Mouse (Mus musculus): ENCODE measurements at regions not wholly inside any gene's neighbourhood (a gene's known extent, or its start where the extent isn't known, plus 50 kb on each side); places are given as distances from the start of the nearest gene placed in this dataset.
"Not testable (repeated sequence)": the region's sequence is repeated elsewhere in the genome, so short reads cannot be mapped to it uniquely, and the experiment has no call there.

- Histone ChIP-seq H3K36me3 (ENCODE audit: control insufficient read depth, insufficient read depth, low read length) (no peaks in the 10 kb centered on the region), H3K27ac (replicated peaks in 1 of 2; ENCODE audit: control insufficient read depth in 1 of 2, insufficient read depth in 1 of 2, low read depth in 2 of 2, low read length in 2 of 2) (no peak overlapping the region), H3K4me3 (ENCODE audit: control insufficient read depth in 1 of 2, insufficient read depth in 1 of 2, low read depth in 1 of 2, low read length in 2 of 2) (no peak overlapping the region), H3K4me1 (ENCODE audit: control insufficient read depth in 2 of 2, insufficient read depth in 2 of 2, low read length in 2 of 2) (peaks cover 4 to 8% of the 10 kb centered on the region in 2 experiments; a peak in 3 of 4 replicates), H3K9me3 (ENCODE audit: control insufficient read depth, low read length) (no peaks in the 10 kb centered on the region), H3K9ac (ENCODE audit: low read length) (no peak overlapping the region), H3K27me3 (ENCODE audit: control insufficient read depth, insufficient read depth, low read length) (no peaks in the 10 kb centered on the region), H3K4me2 (ENCODE audit: low read length) (no peak overlapping the region)
- ATAC-seq (ENCODE audit: insufficient number of reproducible peaks, insufficient read depth, low FRiP score, low read depth): no peak
- 25% methylated on average over 2 of the region's 2 CpGs for WGBS
These were observed 294.1 kb upstream of the Cwc22 start for GRCm38 (mm10) chr2:78240299-78240698.

GRCm38 (mm10) chr2:78225383-78226100, 279.4 kb upstream of the Cwc22 start:
- not testable (repeated sequence) for H3K9ac ChIP-seq (ENCODE audit: low read length); H3K4me3 ChIP-seq (ENCODE audit: control insufficient read depth in 1 of 2, insufficient read depth in 1 of 2, low read depth in 1 of 2, low read length in 2 of 2); H3K27me3 ChIP-seq (ENCODE audit: control insufficient read depth, insufficient read depth, low read length); H3K36me3 ChIP-seq (ENCODE audit: control insufficient read depth, insufficient read depth, low read length); ATAC-seq (ENCODE audit: insufficient number of reproducible peaks, insufficient read depth, low FRiP score, low read depth); H3K4me2 ChIP-seq (ENCODE audit: low read length); H3K27ac ChIP-seq (replicated peaks in 1 of 2; ENCODE audit: control insufficient read depth in 1 of 2, insufficient read depth in 1 of 2, low read depth in 2 of 2, low read length in 2 of 2); H3K9me3 ChIP-seq (ENCODE audit: control insufficient read depth, low read length); H3K4me1 ChIP-seq (ENCODE audit: control insufficient read depth in 2 of 2, insufficient read depth in 2 of 2, low read length in 2 of 2)
- 80% methylated on average over 4 of the region's 4 CpGs for WGBS

- no peak overlapping the region for H3K4me2 ChIP-seq (ENCODE audit: low read length)
- peaks cover 0 to 2% of the 10 kb centered on the region in 2 experiments; a peak in 2 of 4 replicates for H3K4me1 ChIP-seq (ENCODE audit: control insufficient read depth in 2 of 2, insufficient read depth in 2 of 2, low read length in 2 of 2)
- H3K9me3 ChIP-seq (ENCODE audit: control insufficient read depth, low read length): no peaks in the 10 kb centered on the region
- 44% methylated on average over 8 of the region's 8 CpGs for WGBS
- no peak overlapping the region for H3K4me3 ChIP-seq (ENCODE audit: control insufficient read depth in 1 of 2, insufficient read depth in 1 of 2, low read depth in 1 of 2, low read length in 2 of 2)
- H3K27ac ChIP-seq (replicated peaks in 1 of 2; ENCODE audit: control insufficient read depth in 1 of 2, insufficient read depth in 1 of 2, low read depth in 2 of 2, low read length in 2 of 2): no peak overlapping the region
- no peaks in the 10 kb centered on the region for H3K27me3 ChIP-seq (ENCODE audit: control insufficient read depth, insufficient read depth, low read length)
- H3K9ac ChIP-seq (ENCODE audit: low read length): no peak overlapping the region
- H3K36me3 ChIP-seq (ENCODE audit: control insufficient read depth, insufficient read depth, low read length): no peaks in the 10 kb centered on the region
- ATAC-seq (ENCODE audit: insufficient number of reproducible peaks, insufficient read depth, low FRiP score, low read depth): no peak
These were observed 268.3 kb upstream of the Cwc22 start for GRCm38 (mm10) chr2:78214469-78214868.

GRCm38 (mm10) chr2:78205125-78205524, 258.9 kb upstream of the Cwc22 start:
- no peak overlapping the region for H3K4me2 ChIP-seq (ENCODE audit: low read length)
- no peaks in the 10 kb centered on the region for H3K9me3 ChIP-seq (ENCODE audit: control insufficient read depth, low read length)
- H3K36me3 ChIP-seq (ENCODE audit: control insufficient read depth, insufficient read depth, low read length): no peaks in the 10 kb centered on the region
- H3K4me1 ChIP-seq (ENCODE audit: control insufficient read depth in 2 of 2, insufficient read depth in 2 of 2, low read length in 2 of 2): no peaks in the 10 kb centered on the region
- no peak for ATAC-seq (ENCODE audit: insufficient number of reproducible peaks, insufficient read depth, low FRiP score, low read depth)
- H3K27ac ChIP-seq (replicated peaks in 1 of 2; ENCODE audit: control insufficient read depth in 1 of 2, insufficient read depth in 1 of 2, low read depth in 2 of 2, low read length in 2 of 2): no peak overlapping the region
- no peaks in the 10 kb centered on the region for H3K27me3 ChIP-seq (ENCODE audit: control insufficient read depth, insufficient read depth, low read length)
- H3K4me3 ChIP-seq (ENCODE audit: control insufficient read depth in 1 of 2, insufficient read depth in 1 of 2, low read depth in 1 of 2, low read length in 2 of 2): no peak overlapping the region
- WGBS: 79% methylated on average over 5 of the region's 5 CpGs
- H3K9ac ChIP-seq (ENCODE audit: low read length): no peak overlapping the region

- 77% methylated on average over 4 of the region's 4 CpGs for WGBS
- H3K4me2 ChIP-seq (ENCODE audit: low read length): no peak overlapping the region
These were observed 249.8 kb upstream of the Cwc22 start for GRCm38 (mm10) chr2:78196006-78196405.

GRCm38 (mm10) chr2:78189620-78190019, 243.4 kb upstream of the Cwc22 start:
- Histone ChIP-seq H3K27me3 (ENCODE audit: control insufficient read depth, insufficient read depth, low read length) (no peaks in the 10 kb centered on the region), H3K27ac (replicated peaks in 1 of 2; ENCODE audit: control insufficient read depth in 1 of 2, insufficient read depth in 1 of 2, low read depth in 2 of 2, low read length in 2 of 2) (no peak overlapping the region), H3K4me2 (ENCODE audit: low read length) (no peak overlapping the region), H3K4me3 (ENCODE audit: control insufficient read depth in 1 of 2, insufficient read depth in 1 of 2, low read depth in 1 of 2, low read length in 2 of 2) (no peak overlapping the region), H3K9ac (ENCODE audit: low read length) (no peak overlapping the region), H3K9me3 (ENCODE audit: control insufficient read depth, low read length) (no peaks in the 10 kb centered on the region), H3K36me3 (ENCODE audit: control insufficient read depth, insufficient read depth, low read length) (no peaks in the 10 kb centered on the region), H3K4me1 (ENCODE audit: control insufficient read depth in 2 of 2, insufficient read depth in 2 of 2, low read length in 2 of 2) (no peaks in the 10 kb centered on the region; a peak in 1 of 4 replicates)
- WGBS: 17% methylated on average over 1 of the region's 1 CpGs
- ATAC-seq (ENCODE audit: insufficient number of reproducible peaks, insufficient read depth, low FRiP score, low read depth): no peak

More at GRCm38 (mm10) chr2:78196006-78196405, 249.8 kb upstream of the Cwc22 start:
- Histone ChIP-seq H3K4me1 (ENCODE audit: control insufficient read depth in 2 of 2, insufficient read depth in 2 of 2, low read length in 2 of 2) (no peaks in the 10 kb centered on the region), H3K36me3 (ENCODE audit: control insufficient read depth, insufficient read depth, low read length) (no peaks in the 10 kb centered on the region), H3K9me3 (ENCODE audit: control insufficient read depth, low read length) (no peaks in the 10 kb centered on the region), H3K27me3 (ENCODE audit: control insufficient read depth, insufficient read depth, low read length) (no peaks in the 10 kb centered on the region), H3K9ac (ENCODE audit: low read length) (no peak overlapping the region), H3K4me3 (ENCODE audit: control insufficient read depth in 1 of 2, insufficient read depth in 1 of 2, low read depth in 1 of 2, low read length in 2 of 2) (no peak overlapping the region), H3K27ac (replicated peaks in 1 of 2; ENCODE audit: control insufficient read depth in 1 of 2, insufficient read depth in 1 of 2, low read depth in 2 of 2, low read length in 2 of 2) (no peak overlapping the region)
- no peak for ATAC-seq (ENCODE audit: insufficient number of reproducible peaks, insufficient read depth, low FRiP score, low read depth)

GRCm38 (mm10) chr2:78184950-78185349, 238.8 kb upstream of the Cwc22 start:
- no peak overlapping the region for H3K4me3 ChIP-seq (ENCODE audit: control insufficient read depth in 1 of 2, insufficient read depth in 1 of 2, low read depth in 1 of 2, low read length in 2 of 2)
- WGBS: 73% methylated on average over 1 of the region's 1 CpGs
- H3K4me2 ChIP-seq (ENCODE audit: low read length): no peak overlapping the region
- H3K9me3 ChIP-seq (ENCODE audit: control insufficient read depth, low read length): no peaks in the 10 kb centered on the region
- ATAC-seq (ENCODE audit: insufficient number of reproducible peaks, insufficient read depth, low FRiP score, low read depth): no peak
- H3K4me1 ChIP-seq (ENCODE audit: control insufficient read depth in 2 of 2, insufficient read depth in 2 of 2, low read length in 2 of 2): no peaks in the 10 kb centered on the region; a peak in 1 of 4 replicates
- no peaks in the 10 kb centered on the region for H3K36me3 ChIP-seq (ENCODE audit: control insufficient read depth, insufficient read depth, low read length)
- no peaks in the 10 kb centered on the region for H3K27me3 ChIP-seq (ENCODE audit: control insufficient read depth, insufficient read depth, low read length)
- H3K9ac ChIP-seq (ENCODE audit: low read length): no peak overlapping the region
- H3K27ac ChIP-seq (replicated peaks in 1 of 2; ENCODE audit: control insufficient read depth in 1 of 2, insufficient read depth in 1 of 2, low read depth in 2 of 2, low read length in 2 of 2): no peak overlapping the region

GRCm38 (mm10) chr2:78173784-78174183, 227.6 kb upstream of the Cwc22 start:
- no peaks in the 10 kb centered on the region for H3K27me3 ChIP-seq (ENCODE audit: control insufficient read depth, insufficient read depth, low read length)
- H3K4me2 ChIP-seq (ENCODE audit: low read length): no peak overlapping the region
- H3K9me3 ChIP-seq (ENCODE audit: control insufficient read depth, low read length): peaks cover 6% of the 10 kb centered on the region; the same call in 1 of the 2 replicates
- 55% methylated on average over 4 of the region's 4 CpGs for WGBS
- no peaks in the 10 kb centered on the region for H3K4me1 ChIP-seq (ENCODE audit: control insufficient read depth in 2 of 2, insufficient read depth in 2 of 2, low read length in 2 of 2)
- H3K36me3 ChIP-seq (ENCODE audit: control insufficient read depth, insufficient read depth, low read length): no peaks in the 10 kb centered on the region
- H3K9ac ChIP-seq (ENCODE audit: low read length): no peak overlapping the region
- H3K27ac ChIP-seq (replicated peaks in 1 of 2; ENCODE audit: control insufficient read depth in 1 of 2, insufficient read depth in 1 of 2, low read depth in 2 of 2, low read length in 2 of 2): no peak overlapping the region
- no peak overlapping the region for H3K4me3 ChIP-seq (ENCODE audit: control insufficient read depth in 1 of 2, insufficient read depth in 1 of 2, low read depth in 1 of 2, low read length in 2 of 2)
- no peak for ATAC-seq (ENCODE audit: insufficient number of reproducible peaks, insufficient read depth, low FRiP score, low read depth)

Measured in heart, embryonic 14.5 days (tissue).